8 mouse cellular contexts compared by ENCODE assay signal in the genomic region with DNA sequence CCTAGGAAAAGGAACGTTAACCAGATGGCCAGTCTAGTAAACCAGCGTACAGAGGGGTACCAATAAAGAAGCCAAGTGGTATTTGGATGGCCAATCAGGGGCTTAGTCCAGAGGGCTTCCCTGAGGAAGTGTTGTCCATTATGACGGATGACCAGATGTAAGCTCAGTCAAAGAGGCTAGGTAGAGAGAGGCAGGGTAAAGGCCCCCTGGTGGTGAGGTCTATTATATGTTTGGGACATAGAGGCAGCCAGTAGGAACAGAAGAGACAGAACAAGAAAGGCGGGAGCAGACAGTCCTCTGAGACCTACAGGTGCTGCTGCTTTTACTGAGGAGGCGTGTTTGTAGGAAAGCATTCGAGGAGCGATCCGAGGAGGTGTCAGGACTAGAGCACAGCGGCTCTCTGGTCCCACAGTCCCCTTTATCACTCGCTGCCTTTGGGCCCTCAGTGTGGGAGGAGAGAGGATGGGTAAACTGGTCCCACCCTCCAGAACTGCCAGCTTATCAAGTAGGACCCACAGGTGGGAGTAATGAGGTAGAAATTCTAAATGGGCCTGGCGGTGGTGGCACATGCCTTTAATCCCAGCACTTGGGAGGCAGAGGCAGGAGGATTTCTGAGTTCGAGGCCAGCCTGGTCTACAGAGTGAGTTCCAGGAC. TPM values are rescaled to one million over a fixed set of nuclear protein-coding genes. Genes with fewer than 3 reads are reported as not detected.
DNase-seq lines count a peak whose midpoint lies in the region; ATAC-seq and TF ChIP-seq lines count a peak whose summit lies in the region.

No protein-coding gene starts in this region.

- WGBS in forebrain, embryonic 12.5 days: 58% methylated on average over 12 of the region's 12 CpGs
- 65% methylated on average over 12 of the region's 12 CpGs for WGBS in forebrain, embryonic 13.5 days

- no peak overlapping the region for H3K27ac ChIP-seq in forebrain, embryonic 12.5 days
- no peak overlapping the region for H3K27ac ChIP-seq in forebrain, embryonic 13.5 days
- no peak overlapping the region for H3K27ac ChIP-seq in CH12.LX (ENCODE audit: insufficient read depth, low read depth)

- intact Hi-C loops in heart, postnatal 14 days (cut with DNase I): loop anchor here (1.0 to 2.0 kb wide), 3 partner anchors 17 to 64 kb away; partner anchors contain the start of gene Bcl2l1

- no peak for TF ChIP-seq POLR2A in CH12.LX (IDR thresholded peaks at IDR 0.05; ENCODE audit: low read depth, low read length)

- DNase-seq in CH12.LX (ENCODE audit: extremely low read depth): peak; percentile 71
- peak; percentile 61 to 70 for DNase-seq in cerebellum, postnatal 10 days
- peak; percentile 52 to 69 for DNase-seq in heart, postnatal 14 days
- DNase-seq in liver: peak; percentile 78
- peak; percentile 82 for DNase-seq in retina, embryonic 14.5 days (ENCODE audit: low spot score)
- DNase-seq in right cerebral cortex, postnatal 14 days: no peak

- no peak overlapping the region for H3K4me3 ChIP-seq in forebrain, embryonic 12.5 days (replicated peaks)
- H3K4me3 ChIP-seq in forebrain, embryonic 13.5 days: no peak overlapping the region
- no peak overlapping the region for H3K4me3 ChIP-seq in CH12.LX (replicated peaks in 1 of 3; ENCODE audit: low read depth in 2 of 3, low read length in 2 of 3, poor library complexity in 1 of 3)

- dilution Hi-C loops in CH12.LX (cut with MboI; ENCODE audit: extremely low pct_ligation_motif_present, extremely low pct_unique_long_range_greater_than_20kb, low sequenced_read_pairs): no loop called here

- ATAC-seq in forebrain, embryonic 12.5 days (ENCODE audit: low FRiP score): 0 out of 2 replicates have a peak, but pooled peaks have one; percentile 31
- ATAC-seq in forebrain, embryonic 13.5 days: no peak; the same call in 1 of the 2 replicates

- peak; percentile 39 for TF ChIP-seq RAD21 in CH12.LX (IDR thresholded peaks at IDR 0.05; ENCODE audit: low read depth, low read length)

- TF ChIP-seq EP300 in CH12.LX (IDR thresholded peaks at IDR 0.05; ENCODE audit: low read length): no peak

- TF ChIP-seq CTCF in CH12.LX (conservative IDR thresholded peaks at IDR 0.05 in 1 of 2, IDR thresholded peaks at IDR 0.05 in 1 of 2; ENCODE audit: low read depth in 2 of 2, low read length in 2 of 2): peak; percentile 59 to 80

- no peaks in the 10 kb centered on the region for H3K79me2 ChIP-seq in CH12.LX (replicated peaks; ENCODE audit: control insufficient read depth, extremely low read depth, insufficient read depth, poor library complexity, severe bottlenecking)

- H3K4me2 ChIP-seq in forebrain, embryonic 12.5 days: no peak overlapping the region
- H3K4me2 ChIP-seq in forebrain, embryonic 13.5 days: no peak overlapping the region
- H3K4me2 ChIP-seq in CH12.LX (ENCODE audit: insufficient read depth, low read depth, poor library complexity, severe bottlenecking): no peak overlapping the region

- no peaks in the 10 kb centered on the region for H3K9me3 ChIP-seq in forebrain, embryonic 12.5 days
- H3K9me3 ChIP-seq in forebrain, embryonic 13.5 days (replicated peaks): no peaks in the 10 kb centered on the region
- H3K9me3 ChIP-seq in CH12.LX (replicated peaks; ENCODE audit: low read length): no peaks in the 10 kb centered on the region

- H3K36me3 ChIP-seq in forebrain, embryonic 12.5 days (replicated peaks): no peaks in the 10 kb centered on the region
- no peaks in the 10 kb centered on the region for H3K36me3 ChIP-seq in forebrain, embryonic 13.5 days (ENCODE audit: poor library complexity, severe bottlenecking)
- H3K36me3 ChIP-seq in CH12.LX (replicated peaks in 1 of 2; ENCODE audit: control insufficient read depth in 1 of 2, insufficient read depth in 1 of 2, low read length in 1 of 2): no peaks in the 10 kb centered on the region

- H3K9ac ChIP-seq in forebrain, embryonic 12.5 days: no peak overlapping the region
- no peak overlapping the region for H3K9ac ChIP-seq in forebrain, embryonic 13.5 days
- H3K9ac ChIP-seq in CH12.LX (ENCODE audit: insufficient read depth, low read depth): no peak overlapping the region

- no peaks in the 10 kb centered on the region for H3K27me3 ChIP-seq in forebrain, embryonic 12.5 days
- H3K27me3 ChIP-seq in forebrain, embryonic 13.5 days: no peaks in the 10 kb centered on the region
- peaks cover 23% of the 10 kb centered on the region for H3K27me3 ChIP-seq in CH12.LX (replicated peaks)

- H3K4me1 ChIP-seq in forebrain, embryonic 12.5 days: peaks cover 23% of the 10 kb centered on the region
- H3K4me1 ChIP-seq in forebrain, embryonic 13.5 days: peaks cover 16% of the 10 kb centered on the region
- peaks cover 0 to 28% of the 10 kb centered on the region in 2 experiments; a peak in 2 of 4 replicates for H3K4me1 ChIP-seq in CH12.LX (ENCODE audit: control insufficient read depth in 1 of 2, insufficient read depth in 2 of 2)

- in situ Hi-C loops in CH12.LX (cut with MboI; ENCODE audit: low pct_ligation_motif_present, low pct_unique_long_range_greater_than_20kb, low sequenced_read_pairs): no loop called here

TF ChIP-seq in CH12.LX, 34 proteins besides CTCF, POLR2A, EP300 and RAD21:
- TF ChIP-seq ELF1 (IDR thresholded peaks at IDR 0.05; ENCODE audit: low read depth, low read length) (0 out of 2 replicates have a peak, but pooled peaks have one; percentile 26), SMC3 (IDR thresholded peaks at IDR 0.05; ENCODE audit: low read depth, low read length) (peak; percentile 69), BHLHE40 (IDR thresholded peaks at IDR 0.05; ENCODE audit: low read depth, low read length) (no peak)

RNA-seq across cellular contexts. Expression of gene Cox4i2, which starts 13.8 kb away (rescaled TPM):
- 3.1 and 3.6 TPM in 2 replicates for polyA plus RNA-seq in forebrain, embryonic 12.5 days (2016; fragmentation: Nextera tagmentation; extraction: Ambion mirVana)
- 4.4 and 4.8 TPM in 2 replicates for polyA plus RNA-seq in forebrain, embryonic 13.5 days (2015; fragmentation: Nextera tagmentation; extraction: Ambion mirVana)
- total RNA-seq in CH12.LX (2012; rRNA removed) (not detected in 2 replicates), CH12.LX (2014; rRNA removed) (not detected in 2 replicates)
- polyA plus RNA-seq in CH12.LX (2012; ENCODE audit: insufficient read length, low read depth): not detected in 2 replicates
- total RNA-seq in heart, postnatal 14 days (2021): 10 to 100 TPM; 17.8 to 19.1 TPM

RNA-seq across cellular contexts. Expression of gene Id1, which starts 31.7 kb away (rescaled TPM):
- 37.9 and 48.5 TPM in 2 replicates for polyA plus RNA-seq in forebrain, embryonic 12.5 days (2016; fragmentation: Nextera tagmentation; extraction: Ambion mirVana)
- polyA plus RNA-seq in forebrain, embryonic 13.5 days (2015; fragmentation: Nextera tagmentation; extraction: Ambion mirVana): 25.8 and 26.1 TPM in 2 replicates
- total RNA-seq in CH12.LX (2012; rRNA removed): 0.38 and 0.93 TPM in 2 replicates
- not detected in 2 replicates for total RNA-seq in CH12.LX (2014; rRNA removed)
- polyA plus RNA-seq in CH12.LX (2012; ENCODE audit: insufficient read length, low read depth): not detected in 2 replicates
- total RNA-seq in heart, postnatal 14 days (2021): 10 to 100 TPM; 82.1 to 85.3 TPM

Comparison
In these comparisons a context has a peak if more than half of its experiments do, and no peak if none do; other contexts are left out.
1. RNA of gene Id1, which starts 31.7 kb away (polyA plus RNA-seq): 37.9 to 48.5 TPM in forebrain, embryonic 12.5 days and 25.8 to 26.1 TPM in forebrain, embryonic 13.5 days; not detected in CH12.LX; every median in the first group is over 10 times any median in the second.